Mouse (Mus musculus) small intestine, adult 2 months (tissue): ENCODE data around the gene Cpox. TPM values are rescaled to one million over a fixed set of nuclear protein-coding genes. Genes with fewer than 3 reads are reported as not detected.

Experiments
- H3K27ac ChIP-seq: fragments of 200-500 bp; 2 replicates; pipeline ENCODE4 v1.5.1; 2012; ENCODE audit warnings: low read depth, low read length, control low read depth, inconsistent platforms; ENCODE audit not compliant: insufficient read depth
- H3K27me3 ChIP-seq: fragments of 200-500 bp; 2 replicates; pipeline ENCODE4 v1.6.1; 2012; ENCODE audit warnings: mild to moderate bottlenecking, moderate library complexity, low read length, inconsistent platforms; ENCODE audit not compliant: control insufficient read depth, insufficient read depth
- H3K36me3 ChIP-seq: fragments of 200-500 bp; 2 replicates; pipeline ENCODE4 v1.6.1; 2012; ENCODE audit warnings: mild to moderate bottlenecking, low read length, control low read depth, inconsistent platforms; ENCODE audit not compliant: control insufficient read depth, insufficient read depth
- H3K4me1 ChIP-seq: fragments of 200-500 bp; 2 replicates; pipeline ENCODE4 v1.6.1; 2012; ENCODE audit warnings: low read length, inconsistent platforms, mixed read lengths; ENCODE audit not compliant: control insufficient read depth, insufficient read depth, insufficient read length
- H3K4me3 ChIP-seq: fragments of 200-500 bp; 2 replicates; pipeline ENCODE4 v1.5.1; 2012; ENCODE audit warnings: low read depth, mild to moderate bottlenecking, control low read depth, inconsistent platforms, low read length, moderate library complexity
- CTCF ChIP-seq: fragments of 200-500 bp; IDR thresholded peaks from 2 replicates; pipeline ENCODE4 v1.5.1; 2012; ENCODE audit warnings: low read depth, mild to moderate bottlenecking, control low read depth, inconsistent platforms, low read length, moderate library complexity, mixed read lengths; ENCODE audit not compliant: insufficient replicate concordance, insufficient read length; ENCODE audit errors: extremely low read depth
- POLR2A ChIP-seq: fragments of 200-500 bp; IDR thresholded peaks from 2 replicates; pipeline ENCODE4 v1.6.1; 2012; ENCODE audit warnings: low read depth, mild to moderate bottlenecking, control low read depth, inconsistent platforms, low read length, moderate library complexity
- WGBS: fragments of 180-500 bp; shearing (Covaris S2); methylation state at CpG from one replicate; pipeline ENCODE4 v1.1.7; 2018; 5-methylcytosine and 5-hydroxymethylcytosine counted together
- polyA plus RNA-seq: library from polyadenylated mRNA; depleted of rRNA; stranded (reverse); fragments of >200 nt; gene quantifications from 2 replicates; pipeline ENCODE4 v1.2.3, GENCODE M21; 2012; rRNA removed

The Cpox gene
- polyA plus RNA-seq, 1 experiment, result 12.0 TPM

DNA sequence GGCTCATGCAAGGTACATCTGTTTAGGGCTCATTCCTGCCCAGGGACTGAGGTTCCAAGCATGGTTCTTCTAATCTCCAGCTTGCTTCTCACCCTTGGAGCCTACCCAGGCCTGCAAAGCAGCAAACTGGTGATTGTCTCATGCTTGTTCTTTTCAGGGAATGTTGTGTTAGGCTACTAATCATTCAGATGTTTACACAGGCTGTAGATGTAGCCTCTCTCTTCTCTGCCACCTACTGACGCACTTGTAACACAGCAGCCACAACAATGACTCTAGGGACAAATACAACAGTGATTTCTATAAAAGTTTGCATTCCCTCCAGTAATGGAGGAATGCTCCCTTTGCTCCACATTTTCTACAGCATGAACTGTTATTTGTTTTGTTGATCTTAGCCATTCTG lies 81.2 kb downstream of the Cpox start:
- no peak overlapping the region for H3K4me3 ChIP-seq
- no peaks in the 10 kb centered on the region for H3K4me1 ChIP-seq
- no peak overlapping the region for H3K27ac ChIP-seq
- WGBS, result 9% methylated on average over 1 of the region's 1 CpGs
- no peak for TF ChIP-seq POLR2A
- H3K27me3 ChIP-seq, result no peaks in the 10 kb centered on the region
- H3K36me3 ChIP-seq, result no peaks in the 10 kb centered on the region

DNA sequence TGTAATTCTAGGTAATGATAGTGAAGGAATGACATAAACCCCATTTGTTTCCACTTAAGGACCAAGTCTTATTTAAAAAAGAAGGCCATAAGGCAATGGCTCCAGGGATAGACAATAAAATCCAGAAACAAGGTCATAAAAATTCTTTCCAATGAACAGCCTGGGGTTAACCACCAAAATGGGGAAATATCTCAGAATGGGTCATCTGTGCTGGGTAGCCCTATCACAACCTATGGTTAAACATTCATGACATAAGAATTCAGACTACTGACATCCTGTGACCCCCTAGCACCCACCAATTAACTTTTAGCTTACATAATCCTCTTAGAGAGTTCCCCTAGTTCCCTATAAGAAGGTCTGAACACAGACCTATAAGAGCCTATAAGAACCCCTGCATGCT lies 86.1 kb downstream of the Cpox start:
- no peak overlapping the region for H3K27ac ChIP-seq
- H3K4me1 ChIP-seq, result no peaks in the 10 kb centered on the region
- TF ChIP-seq CTCF, result no peak
- no peak for TF ChIP-seq POLR2A
- H3K4me3 ChIP-seq, result no peak overlapping the region
- no peaks in the 10 kb centered on the region for H3K27me3 ChIP-seq
- no peaks in the 10 kb centered on the region for H3K36me3 ChIP-seq

DNA sequence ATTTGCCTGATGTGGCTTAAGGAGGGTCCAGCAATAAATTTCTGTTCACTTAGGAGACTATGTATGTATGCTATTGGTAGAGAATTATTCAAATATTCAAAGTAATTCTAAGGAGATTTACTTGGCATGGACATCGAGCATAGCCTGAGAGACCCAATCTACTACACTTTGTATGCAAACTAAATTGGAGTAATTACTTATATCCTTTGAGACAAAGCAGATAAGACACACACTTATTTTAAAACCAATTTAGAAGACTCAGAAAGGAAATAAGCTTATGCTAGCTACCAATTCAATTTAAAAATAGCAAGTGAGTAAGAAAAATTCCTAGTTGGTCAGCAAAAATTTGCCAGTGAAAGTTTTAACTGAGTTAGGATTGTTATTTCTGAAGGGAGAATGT lies 93.0 kb downstream of the Cpox start, which contains the start of gene Olfr172:
TSS of gene Olfr172 (minus strand) at position 101 of the 400 bp plus-strand sequence.
- WGBS, result 72% methylated on average over 1 of the region's 1 CpGs
- Histone ChIP-seq H3K27me3 (no peaks in the 10 kb centered on the region), H3K4me1 (no peaks in the 10 kb centered on the region), H3K36me3 (no peaks in the 10 kb centered on the region), H3K27ac (no peak within 1 kb of the TSS), H3K4me3 (no peak within 1 kb of the TSS)
- TF ChIP-seq POLR2A (no peak), CTCF (no peak)

Other genes with a start within 250 kb of the Cpox start
- gene St3gal6, start 146.0 kb upstream of the Cpox start, polyA plus RNA-seq, result 11.1 and 18.6 TPM in 2 replicates
- not detected in 2 replicates for gene Gm813, start 53.3 kb upstream of the Cpox start, polyA plus RNA-seq
- gene E330017A01Rik, start 31.6 kb upstream of the Cpox start, polyA plus RNA-seq, result not detected in 2 replicates
- gene Gpr15, start 48.8 kb downstream of the Cpox start, polyA plus RNA-seq, result 0.10 TPM in 1 of 2 replicates, not detected in the other
- gene Cldnd1, start 57.6 kb downstream of the Cpox start, polyA plus RNA-seq, result 28.0 and 43.0 TPM in 2 replicates
- not detected in 2 replicates for gene Olfr172, start 92.9 kb downstream of the Cpox start, polyA plus RNA-seq
- not detected in 2 replicates for gene Olfr173, start 130.0 kb downstream of the Cpox start, polyA plus RNA-seq
- gene Olfr175-ps1, start 156.5 kb downstream of the Cpox start, polyA plus RNA-seq, result not detected in 2 replicates
- not detected in 2 replicates for gene Olfr177, start 204.5 kb downstream of the Cpox start, polyA plus RNA-seq
- not detected in 2 replicates for gene Olfr178, start 221.8 kb downstream of the Cpox start, polyA plus RNA-seq